Mouse (Mus musculus) forebrain, embryonic 14.5 days (tissue): ENCODE measurements around the gene Rel. TPM values are rescaled to one million over a fixed set of nuclear protein-coding genes. Genes with fewer than 3 reads are reported as not detected.
"Not testable (repeated sequence)": the region's sequence is repeated elsewhere in the genome, so short reads cannot be mapped to it uniquely, and the experiment has no call there.

Source experiments
- ATAC-seq: fragments of 200-750 bp; cut with Nextera tagmentation; 2 replicates; pipeline ENCODE4 v1.8.0; 2017; ENCODE audit warnings: mild to moderate bottlenecking, moderate library complexity
- DNase-seq: peaks from one replicate; pipeline ENCODE4 v3.0.0-alpha.2; 2015; ENCODE audit warnings: low spot score
- H3K27ac ChIP-seq: fragments of 300-500 bp; sonication (generic); 2 replicates; pipeline ENCODE4 v1.5.1; 2014; ENCODE audit warnings: low read depth, mild to moderate bottlenecking, control low read depth, low read length, moderate library complexity
- H3K27me3 ChIP-seq: fragments of 300-500 bp; sonication (generic); replicated peaks from 2 replicates; pipeline ENCODE4 v1.6.1; 2014; ENCODE audit warnings: low read length, control low read depth, mixed read lengths; ENCODE audit not compliant: control insufficient read depth, insufficient read depth
- H3K36me3 ChIP-seq: fragments of 300-500 bp; sonication (generic); 2 replicates; pipeline ENCODE4 v1.6.1; 2014; ENCODE audit warnings: low read length, control low read depth; ENCODE audit not compliant: control insufficient read depth, insufficient read depth
- H3K4me1 ChIP-seq: fragments of 300-500 bp; sonication (generic); 2 replicates; pipeline ENCODE4 v1.6.1; 2014; ENCODE audit warnings: antibody characterized with exemption, low read length, control low read depth; ENCODE audit not compliant: control insufficient read depth, insufficient read depth
- H3K4me2 ChIP-seq: fragments of 300-500 bp; sonication (generic); 2 replicates; pipeline ENCODE4 v1.6.1; 2014; ENCODE audit warnings: mild to moderate bottlenecking, control low read depth, low read length
- H3K4me3 ChIP-seq: fragments of 300-500 bp; sonication (generic); 2 replicates; pipeline ENCODE4 v1.5.1; 2014; ENCODE audit warnings: low read depth, low read length, control low read depth
- H3K9ac ChIP-seq: fragments of 300-500 bp; sonication (generic); 2 replicates; pipeline ENCODE4 v1.6.1; 2014; ENCODE audit warnings: mild to moderate bottlenecking, low read length, control low read depth, moderate library complexity
- H3K9me3 ChIP-seq: fragments of 300-500 bp; sonication (generic); replicated peaks from 2 replicates; pipeline ENCODE4 v1.6.1; 2016; ENCODE audit warnings: low read length, control low read depth, mixed read lengths; ENCODE audit not compliant: control insufficient read depth
- WGBS: fragments of 180-500 bp; shearing (Covaris S2); extraction: QIAGEN DNeasy Blood & Tissue Kit; methylation state at CpG from one replicate; pipeline ENCODE4 v1.1.7; 2014; 5-methylcytosine and 5-hydroxymethylcytosine counted together
- polyA plus RNA-seq: library from polyadenylated mRNA; unstranded; fragments of >200 nt; fragmentation: Nextera tagmentation; extraction: Ambion mirVana; gene quantifications from 2 replicates; pipeline ENCODE4 v1.2.1, GENCODE M21; 2014

Rel gene
- polyA plus RNA-seq, 1 experiment from 2014 or later: 0.30 TPM

- H3K27ac ChIP-seq: no peak overlapping the region
- no peaks in the 10 kb centered on the region for H3K4me1 ChIP-seq
- H3K36me3 ChIP-seq: no peaks in the 10 kb centered on the region
Measured at GRCm38 (mm10) chr11:23782038-23782437, 11.3 kb upstream of the Rel start.

GRCm38 (mm10) chr11:23778787-23779201 is 8.0 kb upstream of the Rel start:
- Histone ChIP-seq H3K9ac (no peak overlapping the region), H3K4me2 (no peak overlapping the region), H3K27ac (no peak overlapping the region), H3K4me3 (no peak overlapping the region), H3K4me1 (no peaks in the 10 kb centered on the region), H3K9me3 (no peaks in the 10 kb centered on the region), H3K36me3 (no peaks in the 10 kb centered on the region), H3K27me3 (no peaks in the 10 kb centered on the region)
- WGBS: 90% methylated on average over 8 of the region's 8 CpGs
- DNase-seq (no peak), ATAC-seq (no peak)

More at GRCm38 (mm10) chr11:23782038-23782437, 11.3 kb upstream of the Rel start:
- no peak overlapping the region for H3K9ac ChIP-seq
- H3K4me3 ChIP-seq: no peak overlapping the region
- no peak overlapping the region for H3K4me2 ChIP-seq
- H3K9me3 ChIP-seq: no peaks in the 10 kb centered on the region
- DNase-seq (no peak), ATAC-seq (no peak)
- H3K27me3 ChIP-seq: no peaks in the 10 kb centered on the region
- 89% methylated on average over 3 of the region's 3 CpGs for WGBS

GRCm38 (mm10) chr11:23772471-23772870 is 1.7 kb upstream of the Rel start:
- no peak overlapping the region for H3K9ac ChIP-seq
- ATAC-seq: no peak
- H3K9me3 ChIP-seq: no peaks in the 10 kb centered on the region
- DNase-seq: no peak
- no peak overlapping the region for H3K27ac ChIP-seq
- 33% methylated on average over 1 of the region's 1 CpGs for WGBS
- no peak overlapping the region for H3K4me3 ChIP-seq
- H3K27me3 ChIP-seq: peaks cover 4% of the 10 kb centered on the region; the same call in 1 of the 2 replicates
- no peak overlapping the region for H3K4me2 ChIP-seq
- no peaks in the 10 kb centered on the region for H3K36me3 ChIP-seq
- 0 out of 2 replicates have a peak, but pooled peaks cover 3% of the 10 kb centered on the region for H3K4me1 ChIP-seq

- Histone ChIP-seq H3K4me2 (peak overlapping the region; percentile 85), H3K36me3 (no peaks in the 10 kb centered on the region), H3K4me3 (peak overlapping the region; percentile 77), H3K27me3 (peaks cover 4% of the 10 kb centered on the region; the same call in 1 of the 2 replicates), H3K27ac (peak overlapping the region; percentile 81; the same call in 1 of the 2 replicates), H3K4me1 (0 out of 2 replicates have a peak, but pooled peaks cover 3% of the 10 kb centered on the region), H3K9me3 (no peaks in the 10 kb centered on the region), H3K9ac (peak overlapping the region; percentile 78)
- ATAC-seq (no peak), DNase-seq (no peak)
- WGBS: 7% methylated on average over 21 of the region's 21 CpGs
Measured at GRCm38 (mm10) chr11:23771507-23772097, 832 bp upstream of the Rel start.

GRCm38 (mm10) chr11:23770510-23770759 is 335 bp downstream of the Rel start:
- 0% methylated on average over 24 of the region's 24 CpGs for WGBS
- 0 out of 2 replicates have a peak, but pooled peaks cover 3% of the 10 kb centered on the region for H3K4me1 ChIP-seq
- no peak for ATAC-seq

GRCm38 (mm10) chr11:23769686-23770509 is 872 bp downstream of the Rel start:
- peaks cover 4% of the 10 kb centered on the region; the same call in 1 of the 2 replicates for H3K27me3 ChIP-seq
- peak overlapping the region; percentile 78 for H3K9ac ChIP-seq
- H3K9me3 ChIP-seq: no peaks in the 10 kb centered on the region
- 1% methylated on average over 25 of the region's 25 CpGs for WGBS
- H3K4me2 ChIP-seq: peak overlapping the region; percentile 85
- no peak for ATAC-seq
- peak; percentile 10 for DNase-seq
- no peaks in the 10 kb centered on the region for H3K36me3 ChIP-seq
- peak overlapping the region; percentile 77 for H3K4me3 ChIP-seq
- 0 out of 2 replicates have a peak, but pooled peaks cover 3% of the 10 kb centered on the region for H3K4me1 ChIP-seq
- peak overlapping the region; percentile 81; the same call in 1 of the 2 replicates for H3K27ac ChIP-seq

More at GRCm38 (mm10) chr11:23770510-23770759, 335 bp downstream of the Rel start:
- Histone ChIP-seq H3K4me3 (peak overlapping the region; percentile 77), H3K36me3 (no peaks in the 10 kb centered on the region), H3K9me3 (no peaks in the 10 kb centered on the region), H3K9ac (peak overlapping the region; percentile 78), H3K27ac (peak overlapping the region; percentile 81), H3K27me3 (peaks cover 4% of the 10 kb centered on the region; the same call in 1 of the 2 replicates), H3K4me2 (peak overlapping the region; percentile 85)
- DNase-seq: no peak

GRCm38 (mm10) chr11:23769033-23769432 is 1.7 kb downstream of the Rel start:
- no peak overlapping the region for H3K4me2 ChIP-seq
- ATAC-seq: no peak
- H3K4me1 ChIP-seq: 0 out of 2 replicates have a peak, but pooled peaks cover 3% of the 10 kb centered on the region
- no peak overlapping the region for H3K4me3 ChIP-seq
- no peak overlapping the region for H3K27ac ChIP-seq
- DNase-seq: no peak
- H3K36me3 ChIP-seq: no peaks in the 10 kb centered on the region
- no peaks in the 10 kb centered on the region for H3K9me3 ChIP-seq
- H3K27me3 ChIP-seq: peaks cover 4% of the 10 kb centered on the region; the same call in 1 of the 2 replicates
- H3K9ac ChIP-seq: no peak overlapping the region

GRCm38 (mm10) chr11:23767928-23768327 is 2.8 kb downstream of the Rel start:
- Histone ChIP-seq H3K4me3 (no peak overlapping the region), H3K9me3 (no peaks in the 10 kb centered on the region), H3K4me2 (no peak overlapping the region), H3K27ac (no peak overlapping the region), H3K4me1 (0 out of 2 replicates have a peak, but pooled peaks cover 3% of the 10 kb centered on the region), H3K27me3 (peaks cover 4% of the 10 kb centered on the region; the same call in 1 of the 2 replicates), H3K9ac (no peak overlapping the region), H3K36me3 (no peaks in the 10 kb centered on the region)
- WGBS: 89% methylated on average over 1 of the region's 1 CpGs
- ATAC-seq (no peak), DNase-seq (no peak)

GRCm38 (mm10) chr11:23767369-23767768 is 3.4 kb downstream of the Rel start:
- not testable (repeated sequence) for H3K27ac ChIP-seq, DNase-seq, H3K36me3 ChIP-seq, H3K9me3 ChIP-seq, H3K9ac ChIP-seq, H3K4me1 ChIP-seq, H3K4me2 ChIP-seq, ATAC-seq, H3K27me3 ChIP-seq, H3K4me3 ChIP-seq
- 82% methylated on average over 4 of the region's 5 CpGs for WGBS
